Mouse (Mus musculus): Measurements from ENCODE around the gene Rapgef4. TPM values are rescaled to one million over a fixed set of nuclear protein-coding genes. Genes with fewer than 3 reads are reported as not detected.
"Not testable (repeated sequence)": the region's sequence is repeated elsewhere in the genome, so short reads cannot be mapped to it uniquely, and the experiment has no call there.

Rapgef4 gene
- total RNA-seq, 2 experiments from 2014 or later, result 281 to 297 TPM

GRCm38 (mm10) chr2:72113716-72114115 lies 132.7 kb downstream of the Rapgef4 start:
- no peak for DNase-seq (ENCODE audit: extremely low spot score in 1 of 2, low spot score in 1 of 2)

GRCm38 (mm10) chr2:72114148-72114559 lies 133.1 kb downstream of the Rapgef4 start:
- no peak for DNase-seq (ENCODE audit: extremely low spot score in 1 of 2, low spot score in 1 of 2)

GRCm38 (mm10) chr2:72116103-72116502 lies 135.1 kb downstream of the Rapgef4 start:
- no peak for DNase-seq (ENCODE audit: extremely low spot score in 1 of 2, low spot score in 1 of 2)

- no peak for DNase-seq (ENCODE audit: extremely low spot score in 1 of 2, low spot score in 1 of 2)
Observed at GRCm38 (mm10) chr2:72116698-72117097, 135.7 kb downstream of the Rapgef4 start.

GRCm38 (mm10) chr2:72117138-72118011 lies 136.3 kb downstream of the Rapgef4 start:
- no peak for DNase-seq (ENCODE audit: extremely low spot score in 1 of 2, low spot score in 1 of 2)

- no peak for DNase-seq (ENCODE audit: extremely low spot score in 1 of 2, low spot score in 1 of 2)
Observed at GRCm38 (mm10) chr2:72120211-72120610, 139.2 kb downstream of the Rapgef4 start.

- DNase-seq (ENCODE audit: extremely low spot score in 1 of 2, low spot score in 1 of 2), result no peak
Observed at GRCm38 (mm10) chr2:72122410-72123223, 141.6 kb downstream of the Rapgef4 start.

- no peak for DNase-seq (ENCODE audit: extremely low spot score in 1 of 2, low spot score in 1 of 2)
Observed at GRCm38 (mm10) chr2:72123851-72124250, 142.8 kb downstream of the Rapgef4 start.

GRCm38 (mm10) chr2:72125786-72126185 lies 144.7 kb downstream of the Rapgef4 start:
- DNase-seq (ENCODE audit: extremely low spot score in 1 of 2, low spot score in 1 of 2), result no peak

- DNase-seq (ENCODE audit: extremely low spot score in 1 of 2, low spot score in 1 of 2), result no peak
Observed at GRCm38 (mm10) chr2:72126411-72126810, 145.4 kb downstream of the Rapgef4 start.

- DNase-seq (ENCODE audit: extremely low spot score in 1 of 2, low spot score in 1 of 2), result no peak
Observed at GRCm38 (mm10) chr2:72129612-72130311, 148.7 kb downstream of the Rapgef4 start.

- no peak for DNase-seq (ENCODE audit: extremely low spot score in 1 of 2, low spot score in 1 of 2)
Observed at GRCm38 (mm10) chr2:72132222-72132621, 151.2 kb downstream of the Rapgef4 start.

- no peak for DNase-seq (ENCODE audit: extremely low spot score in 1 of 2, low spot score in 1 of 2)
Observed at GRCm38 (mm10) chr2:72136045-72136444, 155.0 kb downstream of the Rapgef4 start.

- no peak for DNase-seq (ENCODE audit: extremely low spot score in 1 of 2, low spot score in 1 of 2)
Observed at GRCm38 (mm10) chr2:72136486-72137264, 155.6 kb downstream of the Rapgef4 start.

- no peak for DNase-seq (ENCODE audit: extremely low spot score in 1 of 2, low spot score in 1 of 2)
Observed at GRCm38 (mm10) chr2:72139863-72140845, 159.1 kb downstream of the Rapgef4 start.

- DNase-seq (ENCODE audit: extremely low spot score in 1 of 2, low spot score in 1 of 2), result no peak
Observed at GRCm38 (mm10) chr2:72141091-72141490, 160.1 kb downstream of the Rapgef4 start.

GRCm38 (mm10) chr2:72141732-72142131 lies 160.7 kb downstream of the Rapgef4 start:
- not testable (repeated sequence) for DNase-seq (ENCODE audit: extremely low spot score in 1 of 2, low spot score in 1 of 2)

GRCm38 (mm10) chr2:72143413-72143812 lies 162.4 kb downstream of the Rapgef4 start:
- DNase-seq (ENCODE audit: extremely low spot score in 1 of 2, low spot score in 1 of 2), result no peak

Data from layer of hippocampus, postnatal 25 days (tissue).